In genomic region chr9:66897851-66898250, GRCm38 (mm10) we compare ENCODE assay signal across 25 mouse cellular contexts. TPM values are rescaled to one million over a fixed set of nuclear protein-coding genes. Genes with fewer than 3 reads are reported as not detected.
DNase-seq lines count a peak whose midpoint lies in the region; ATAC-seq and TF ChIP-seq lines count a peak whose summit lies in the region.
"Had no signal": no experiment of that assay in that cellular context is flagged by ENCODE, and none has a peak within 500 bp of the region (broad histone marks: within the 10 kb centered on the region; RNA-seq: fewer than 3 reads in every experiment).

No protein-coding gene starts in this region.

- H3K36me3 ChIP-seq in liver, embryonic 14.5 days (replicated peaks; ENCODE audit: control insufficient read depth, insufficient read depth, low read depth) = no peaks in the 10 kb centered on the region
- H3K36me3 ChIP-seq in intestine, embryonic 15.5 days = no peaks in the 10 kb centered on the region
- H3K36me3 ChIP-seq: embryonic facial prominence, embryonic 15.5 days; heart, embryonic 15.5 days; limb, embryonic 13.5 days; lung, embryonic 15.5 days; neural tube, embryonic 13.5 days had no signal

- no peak overlapping the region for H3K4me3 ChIP-seq in liver, embryonic 14.5 days (ENCODE audit: insufficient read depth in 1 of 2, low read depth in 2 of 2, low read length in 2 of 2)
- H3K4me3 ChIP-seq in intestine, embryonic 15.5 days (replicated peaks) = no peak overlapping the region
- H3K4me3 ChIP-seq: embryonic facial prominence, embryonic 15.5 days; heart, adult 2 months; heart, embryonic 15.5 days; limb, embryonic 13.5 days; lung, embryonic 15.5 days; neural tube, embryonic 13.5 days had no signal

- no peaks in the 10 kb centered on the region for H3K27me3 ChIP-seq in liver, embryonic 14.5 days (ENCODE audit: control insufficient read depth, insufficient read depth, low read length)
- no peaks in the 10 kb centered on the region for H3K27me3 ChIP-seq in intestine, embryonic 15.5 days (replicated peaks)
- H3K27me3 ChIP-seq: embryonic facial prominence, embryonic 15.5 days; heart, embryonic 15.5 days; limb, embryonic 13.5 days; lung, embryonic 15.5 days; neural tube, embryonic 13.5 days had no signal

- 0 out of 2 replicates have a peak overlapping the region, but pooled peaks have one; percentile 3 for H3K9ac ChIP-seq in liver, embryonic 14.5 days (replicated peaks)
- H3K9ac ChIP-seq in intestine, embryonic 15.5 days = no peak overlapping the region
- H3K9ac ChIP-seq: embryonic facial prominence, embryonic 15.5 days; heart, embryonic 15.5 days; limb, embryonic 13.5 days; lung, embryonic 15.5 days; neural tube, embryonic 13.5 days had no signal

- peak; percentile 72 for ATAC-seq in CD4-positive, CD25-positive, alpha-beta regulatory T cell, adult 4 months
- ATAC-seq in granulocyte monocyte progenitor cell, adult 5-6 weeks (replicated peaks; ENCODE audit: poor library complexity, severe bottlenecking) = peak; percentile 26; the same call in 1 of the 2 replicates
- ATAC-seq in liver, embryonic 14.5 days (ENCODE audit: insufficient read depth) = no peak
- ATAC-seq in intestine, embryonic 15.5 days = no peak
- ATAC-seq: hindbrain, postnatal 0 days had no signal

- H3K4me2 ChIP-seq in liver, embryonic 14.5 days (ENCODE audit: low read depth) = no peak overlapping the region
- H3K4me2 ChIP-seq in intestine, embryonic 15.5 days (replicated peaks) = no peak overlapping the region
- H3K4me2 ChIP-seq: embryonic facial prominence, embryonic 15.5 days; heart, embryonic 15.5 days; limb, embryonic 13.5 days; lung, embryonic 15.5 days; midbrain, embryonic 11.5 days; neural tube, embryonic 13.5 days had no signal

- H3K27ac ChIP-seq in liver, embryonic 14.5 days = peak overlapping the region; percentile 98
- H3K27ac ChIP-seq in intestine, embryonic 15.5 days = no peak overlapping the region
- H3K27ac ChIP-seq: embryonic facial prominence, embryonic 15.5 days; heart, adult 2 months; heart, embryonic 15.5 days; hindbrain, postnatal 0 days; limb, embryonic 13.5 days; lung, embryonic 15.5 days; neural tube, embryonic 13.5 days had no signal

- intact Hi-C loops in left cerebral cortex, postnatal 36 days (cut with DNase I) = no loop called here

- H3K9me3 ChIP-seq in liver, embryonic 14.5 days (ENCODE audit: control insufficient read depth, low read length) = no peaks in the 10 kb centered on the region
- H3K9me3 ChIP-seq in intestine, embryonic 15.5 days = no peaks in the 10 kb centered on the region
- H3K9me3 ChIP-seq: embryonic facial prominence, embryonic 15.5 days; heart, embryonic 15.5 days; limb, embryonic 13.5 days; lung, embryonic 15.5 days; neural tube, embryonic 13.5 days had no signal

- peaks cover 57 to 63% of the 10 kb centered on the region in 2 experiments for H3K4me1 ChIP-seq in liver, embryonic 14.5 days (replicated peaks; ENCODE audit: control insufficient read depth in 2 of 2, insufficient read depth in 2 of 2, low read length in 1 of 2)
- peaks cover 6% of the 10 kb centered on the region; the same call in 1 of the 2 replicates for H3K4me1 ChIP-seq in intestine, embryonic 15.5 days (replicated peaks)

- whole genome bisulfite sequencing in liver, embryonic 14.5 days (ENCODE audit: insufficient replicate concordance) = 38% methylated on average over 6 of the region's 6 CpGs
- 74% methylated on average over 6 of the region's 6 CpGs for WGBS in intestine, embryonic 15.5 days

- TF ChIP-seq CTCF in liver, embryonic 14.5 days (IDR thresholded peaks at IDR 0.05; ENCODE audit: low read depth) = no peak

- no peak for TF ChIP-seq EP300 in liver, embryonic 14.5 days (IDR thresholded peaks at IDR 0.05; ENCODE audit: low read depth)

- no peak for DNase-seq in liver, embryonic 14.5 days (ENCODE audit: low read depth in 3 of 3, low spot score in 3 of 3)
- peak; percentile 56 to 61 for DNase-seq in natural killer cell, adult 2 months (ENCODE audit: low spot score in 2 of 2)
- no peak for DNase-seq in left cerebral cortex, adult 11 months (ENCODE audit: low spot score)
- DNase-seq in left cerebral cortex, postnatal 36 days (ENCODE audit: low spot score in 2 of 2) = no peak
- DNase-seq in heart, adult 18-20 months = no peak
- DNase-seq: adrenal gland, adult 2 months; cerebellum, adult 9-10 months; embryo, embryonic 11 days; gastrocnemius, postnatal 10 days; heart, adult 2 months; heart, postnatal 4 days; kidney, postnatal 4 days; layer of hippocampus, adult 9-11 months; lung, postnatal 4 days; thymus, postnatal 14 days had no signal

RNA-seq across cellular contexts. Expression of gene Rab8b, which starts 21.6 kb away (rescaled TPM):
- polyA plus RNA-seq in CD4-positive, CD25-positive, alpha-beta regulatory T cell, adult 4 months (2017; shearing (Covaris generic)) = 100 to 1,000 TPM; 138 to 179 TPM
- total RNA-seq in granulocyte monocyte progenitor cell, adult 5-6 weeks (2014; fragmentation: Nextera tagmentation) = 37.5 and 39.6 TPM in 2 replicates
- total RNA-seq in granulocyte monocyte progenitor cell, adult 5-6 weeks (2017) = 75.2 and 76.0 TPM in 2 replicates
- 15.1 and 20.6 TPM in 2 replicates for polyA plus RNA-seq in liver, embryonic 14.5 days (2012; rRNA removed)
- 17.9 and 18.3 TPM in 2 replicates for polyA plus RNA-seq in liver, embryonic 14.5 days (2014; fragmentation: Nextera tagmentation; extraction: Ambion mirVana)
- polyA plus RNA-seq in intestine, embryonic 15.5 days (2015; fragmentation: Nextera tagmentation; extraction: Ambion mirVana) = 20.5 and 20.6 TPM in 2 replicates
- 10 to 100 TPM; 25.2 to 31.7 TPM for total RNA-seq in left cerebral cortex, postnatal 36 days (2021)
- 10 to 100 TPM in 1 of 2 experiments, 1 to 10 TPM in 1; 8.8 to 10.4 TPM for total RNA-seq in heart, adult 18-20 months (2021)

RNA-seq across cellular contexts. Expression of gene Rps27l, which starts 48.0 kb away (rescaled TPM):
- polyA plus RNA-seq in CD4-positive, CD25-positive, alpha-beta regulatory T cell, adult 4 months (2017; shearing (Covaris generic)) = 100 to 1,000 TPM; 155 to 182 TPM
- 960 and 1,103 TPM in 2 replicates for total RNA-seq in granulocyte monocyte progenitor cell, adult 5-6 weeks (2014; fragmentation: Nextera tagmentation)
- total RNA-seq in granulocyte monocyte progenitor cell, adult 5-6 weeks (2017) = 140 and 187 TPM in 2 replicates
- polyA plus RNA-seq in liver, embryonic 14.5 days (2012; rRNA removed) = 176 and 238 TPM in 2 replicates
- polyA plus RNA-seq in liver, embryonic 14.5 days (2014; fragmentation: Nextera tagmentation; extraction: Ambion mirVana) = 612 and 652 TPM in 2 replicates
- polyA plus RNA-seq in intestine, embryonic 15.5 days (2015; fragmentation: Nextera tagmentation; extraction: Ambion mirVana) = 830 and 881 TPM in 2 replicates
- total RNA-seq in left cerebral cortex, postnatal 36 days (2021) = 10 to 100 TPM; 36.8 to 37.3 TPM
- total RNA-seq in heart, adult 18-20 months (2021) = 100 to 1,000 TPM; 151 to 172 TPM

Comparison
In these comparisons a context has a peak if more than half of its experiments do, and no peak if none do; other contexts are left out.
1. ATAC-seq: peak in CD4-positive, CD25-positive, alpha-beta regulatory T cell, adult 4 months (single experiment) and granulocyte monocyte progenitor cell, adult 5-6 weeks (single experiment); none in liver, embryonic 14.5 days (single experiment) and intestine, embryonic 15.5 days (single experiment).
2. DNase-seq: peak in natural killer cell, adult 2 months (2 of 2); none in liver, embryonic 14.5 days (0 of 3), left cerebral cortex, adult 11 months (single experiment), left cerebral cortex, postnatal 36 days (0 of 2) and heart, adult 18-20 months (0 of 2).